Mouse (Mus musculus): ENCODE measurements around the gene Hsd17b6. TPM values are rescaled to one million over a fixed set of nuclear protein-coding genes. Genes with fewer than 3 reads are reported as not detected.

The Hsd17b6 gene
- polyA plus RNA-seq, 1 experiment from 2014 or later = not detected

- no peaks in the 10 kb centered on the region for H3K27me3 ChIP-seq (replicated peaks; ENCODE audit: control insufficient read depth, insufficient read depth, low read length)
- WGBS = 67% methylated on average over 3 of the region's 3 CpGs
- H3K4me3 ChIP-seq (ENCODE audit: low read depth, low read length) = no peak overlapping the region
- ATAC-seq (no peak), DNase-seq (ENCODE audit: low spot score) (no peak)
- H3K36me3 ChIP-seq (ENCODE audit: control insufficient read depth, insufficient read depth, low read length) = no peaks in the 10 kb centered on the region
- no peak overlapping the region for H3K27ac ChIP-seq (ENCODE audit: low read depth, low read length)
- no peak overlapping the region for H3K9ac ChIP-seq (ENCODE audit: low read length)
- no peak overlapping the region for H3K4me2 ChIP-seq (ENCODE audit: low read length)
- no peaks in the 10 kb centered on the region for H3K9me3 ChIP-seq (replicated peaks; ENCODE audit: control insufficient read depth, low read length)
- H3K4me1 ChIP-seq (ENCODE audit: control insufficient read depth, insufficient read depth, low read length) = no peaks in the 10 kb centered on the region
These were observed 43.4 kb downstream of the Hsd17b6 start for GRCm38 (mm10) chr10:127964004-127964403.

GRCm38 (mm10) chr10:127962451-127962850 lies 45.0 kb downstream of the Hsd17b6 start:
- no peak overlapping the region for H3K9ac ChIP-seq (ENCODE audit: low read length)
- no peaks in the 10 kb centered on the region for H3K27me3 ChIP-seq (replicated peaks; ENCODE audit: control insufficient read depth, insufficient read depth, low read length)
- ATAC-seq (no peak), DNase-seq (ENCODE audit: low spot score) (no peak)
- H3K9me3 ChIP-seq (replicated peaks; ENCODE audit: control insufficient read depth, low read length) = no peaks in the 10 kb centered on the region
- WGBS = 73% methylated on average over 3 of the region's 3 CpGs
- H3K27ac ChIP-seq (ENCODE audit: low read depth, low read length) = no peak overlapping the region
- H3K4me1 ChIP-seq (ENCODE audit: control insufficient read depth, insufficient read depth, low read length) = no peaks in the 10 kb centered on the region
- no peak overlapping the region for H3K4me2 ChIP-seq (ENCODE audit: low read length)
- no peaks in the 10 kb centered on the region for H3K36me3 ChIP-seq (ENCODE audit: control insufficient read depth, insufficient read depth, low read length)
- H3K4me3 ChIP-seq (ENCODE audit: low read depth, low read length) = no peak overlapping the region

- H3K27me3 ChIP-seq (replicated peaks; ENCODE audit: control insufficient read depth, insufficient read depth, low read length) = no peaks in the 10 kb centered on the region
- H3K27ac ChIP-seq (ENCODE audit: low read depth, low read length) = no peak overlapping the region
- no peaks in the 10 kb centered on the region for H3K9me3 ChIP-seq (replicated peaks; ENCODE audit: control insufficient read depth, low read length)
- no peaks in the 10 kb centered on the region for H3K4me1 ChIP-seq (ENCODE audit: control insufficient read depth, insufficient read depth, low read length)
- 94% methylated on average over 7 of the region's 7 CpGs for WGBS
- H3K4me3 ChIP-seq (ENCODE audit: low read depth, low read length) = no peak overlapping the region
- no peak overlapping the region for H3K9ac ChIP-seq (ENCODE audit: low read length)
- no peak overlapping the region for H3K4me2 ChIP-seq (ENCODE audit: low read length)
- ATAC-seq (no peak), DNase-seq (ENCODE audit: low spot score) (no peak)
- H3K36me3 ChIP-seq (ENCODE audit: control insufficient read depth, insufficient read depth, low read length) = no peaks in the 10 kb centered on the region
These were observed 48.2 kb downstream of the Hsd17b6 start for GRCm38 (mm10) chr10:127959161-127959679.

- no peaks in the 10 kb centered on the region for H3K9me3 ChIP-seq (replicated peaks; ENCODE audit: control insufficient read depth, low read length)
- DNase-seq (ENCODE audit: low spot score) (peak; percentile 72), ATAC-seq (no peak)
- no peaks in the 10 kb centered on the region for H3K36me3 ChIP-seq (ENCODE audit: control insufficient read depth, insufficient read depth, low read length)
- H3K9ac ChIP-seq (ENCODE audit: low read length) = no peak overlapping the region
- H3K4me3 ChIP-seq (ENCODE audit: low read depth, low read length) = no peak overlapping the region
- H3K4me1 ChIP-seq (ENCODE audit: control insufficient read depth, insufficient read depth, low read length) = no peaks in the 10 kb centered on the region
- H3K27ac ChIP-seq (ENCODE audit: low read depth, low read length) = no peak overlapping the region
- 60% methylated on average over 16 of the region's 16 CpGs for WGBS
- no peaks in the 10 kb centered on the region for H3K27me3 ChIP-seq (replicated peaks; ENCODE audit: control insufficient read depth, insufficient read depth, low read length)
- H3K4me2 ChIP-seq (ENCODE audit: low read length) = no peak overlapping the region
These were observed 51.1 kb downstream of the Hsd17b6 start for GRCm38 (mm10) chr10:127956168-127956816.

GRCm38 (mm10) chr10:127955034-127955433 lies 52.4 kb downstream of the Hsd17b6 start:
- no peaks in the 10 kb centered on the region for H3K36me3 ChIP-seq (ENCODE audit: control insufficient read depth, insufficient read depth, low read length)
- ATAC-seq (no peak), DNase-seq (ENCODE audit: low spot score) (no peak)
- no peaks in the 10 kb centered on the region for H3K9me3 ChIP-seq (replicated peaks; ENCODE audit: control insufficient read depth, low read length)
- no peak overlapping the region for H3K4me3 ChIP-seq (ENCODE audit: low read depth, low read length)
- no peak overlapping the region for H3K4me2 ChIP-seq (ENCODE audit: low read length)
- 70% methylated on average over 4 of the region's 4 CpGs for WGBS
- no peaks in the 10 kb centered on the region for H3K27me3 ChIP-seq (replicated peaks; ENCODE audit: control insufficient read depth, insufficient read depth, low read length)
- H3K4me1 ChIP-seq (ENCODE audit: control insufficient read depth, insufficient read depth, low read length) = no peaks in the 10 kb centered on the region
- no peak overlapping the region for H3K27ac ChIP-seq (ENCODE audit: low read depth, low read length)
- H3K9ac ChIP-seq (ENCODE audit: low read length) = no peak overlapping the region

GRCm38 (mm10) chr10:127951821-127952220 lies 55.6 kb downstream of the Hsd17b6 start:
- Histone ChIP-seq H3K27me3 (replicated peaks; ENCODE audit: control insufficient read depth, insufficient read depth, low read length) (no peaks in the 10 kb centered on the region), H3K9me3 (replicated peaks; ENCODE audit: control insufficient read depth, low read length) (no peaks in the 10 kb centered on the region), H3K36me3 (ENCODE audit: control insufficient read depth, insufficient read depth, low read length) (no peaks in the 10 kb centered on the region), H3K4me1 (ENCODE audit: control insufficient read depth, insufficient read depth, low read length) (no peaks in the 10 kb centered on the region), H3K9ac (ENCODE audit: low read length) (no peak overlapping the region), H3K27ac (ENCODE audit: low read depth, low read length) (no peak overlapping the region), H3K4me3 (ENCODE audit: low read depth, low read length) (no peak overlapping the region), H3K4me2 (ENCODE audit: low read length) (no peak overlapping the region)
- ATAC-seq (no peak), DNase-seq (ENCODE audit: low spot score) (no peak)
- 80% methylated on average over 4 of the region's 4 CpGs for WGBS

- no peak overlapping the region for H3K27ac ChIP-seq (ENCODE audit: low read depth, low read length)
- H3K4me1 ChIP-seq (ENCODE audit: control insufficient read depth, insufficient read depth, low read length) = no peaks in the 10 kb centered on the region
- H3K4me3 ChIP-seq (ENCODE audit: low read depth, low read length) = no peak overlapping the region
- H3K9ac ChIP-seq (ENCODE audit: low read length) = no peak overlapping the region
- no peak for DNase-seq (ENCODE audit: low spot score)
- no peak overlapping the region for H3K4me2 ChIP-seq (ENCODE audit: low read length)
- H3K36me3 ChIP-seq (ENCODE audit: control insufficient read depth, insufficient read depth, low read length) = no peaks in the 10 kb centered on the region
- H3K9me3 ChIP-seq (replicated peaks; ENCODE audit: control insufficient read depth, low read length) = no peaks in the 10 kb centered on the region
- no peak for ATAC-seq
- no peaks in the 10 kb centered on the region for H3K27me3 ChIP-seq (replicated peaks; ENCODE audit: control insufficient read depth, insufficient read depth, low read length)
- 86% methylated on average over 9 of the region's 9 CpGs for WGBS
These were observed 56.0 kb downstream of the Hsd17b6 start for GRCm38 (mm10) chr10:127951390-127951789.

- WGBS = 77% methylated on average over 4 of the region's 4 CpGs
- Histone ChIP-seq H3K27ac (ENCODE audit: low read depth, low read length) (no peak overlapping the region), H3K9ac (ENCODE audit: low read length) (no peak overlapping the region)
These were observed 57.7 kb downstream of the Hsd17b6 start for GRCm38 (mm10) chr10:127949596-127950130.

GRCm38 (mm10) chr10:127945432-127946064 lies 61.9 kb downstream of the Hsd17b6 start:
- WGBS = 30% methylated on average over 5 of the region's 5 CpGs
- Histone ChIP-seq H3K36me3 (ENCODE audit: control insufficient read depth, insufficient read depth, low read length) (no peaks in the 10 kb centered on the region), H3K9me3 (replicated peaks; ENCODE audit: control insufficient read depth, low read length) (no peaks in the 10 kb centered on the region), H3K27me3 (replicated peaks; ENCODE audit: control insufficient read depth, insufficient read depth, low read length) (no peaks in the 10 kb centered on the region), H3K27ac (ENCODE audit: low read depth, low read length) (no peak overlapping the region), H3K9ac (ENCODE audit: low read length) (no peak overlapping the region), H3K4me2 (ENCODE audit: low read length) (no peak overlapping the region), H3K4me1 (ENCODE audit: control insufficient read depth, insufficient read depth, low read length) (no peaks in the 10 kb centered on the region), H3K4me3 (ENCODE audit: low read depth, low read length) (no peak overlapping the region)
- peak; percentile 29; the same call in 1 of the 2 replicates for ATAC-seq
- DNase-seq (ENCODE audit: low spot score) = peak; percentile 68

More at GRCm38 (mm10) chr10:127949596-127950130, 57.7 kb downstream of the Hsd17b6 start:
- ATAC-seq (no peak), DNase-seq (ENCODE audit: low spot score) (no peak)
- Histone ChIP-seq H3K9me3 (replicated peaks; ENCODE audit: control insufficient read depth, low read length) (no peaks in the 10 kb centered on the region), H3K4me1 (ENCODE audit: control insufficient read depth, insufficient read depth, low read length) (no peaks in the 10 kb centered on the region), H3K27me3 (replicated peaks; ENCODE audit: control insufficient read depth, insufficient read depth, low read length) (no peaks in the 10 kb centered on the region), H3K4me3 (ENCODE audit: low read depth, low read length) (no peak overlapping the region), H3K4me2 (ENCODE audit: low read length) (no peak overlapping the region), H3K36me3 (ENCODE audit: control insufficient read depth, insufficient read depth, low read length) (no peaks in the 10 kb centered on the region)
